Mouse (Mus musculus): ENCODE measurements around the gene Atad3a. TPM values are rescaled to one million over a fixed set of nuclear protein-coding genes. Genes with fewer than 3 reads are reported as not detected.

The Atad3a gene
- polyA plus RNA-seq, 1 experiment from 2014 or later, result 39.6 TPM

DNA sequence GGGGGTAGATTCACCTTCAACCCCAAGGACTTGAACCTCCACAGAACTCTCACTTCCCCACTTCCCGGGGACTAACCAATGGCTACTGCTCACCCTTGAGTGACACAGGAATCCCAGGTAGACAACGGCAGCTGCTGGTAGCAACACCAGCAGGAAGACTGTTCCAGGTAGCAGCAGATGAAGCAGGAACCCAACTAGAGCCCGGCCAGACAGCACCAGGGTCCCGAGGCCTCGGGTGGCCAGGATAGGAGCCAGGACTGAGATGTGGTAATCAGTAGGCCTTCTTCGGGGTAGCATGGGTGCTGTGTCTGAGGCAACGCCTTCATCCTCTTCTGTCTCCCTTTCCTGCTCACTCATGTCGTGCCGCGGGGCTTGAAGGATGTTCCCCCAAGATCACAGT, 24.4 kb upstream of the Atad3a start:
- Histone ChIP-seq H3K4me2 (replicated peaks; ENCODE audit: low read depth) (no peak overlapping the region), H3K27ac (ENCODE audit: low read depth, low read length) (no peak overlapping the region), H3K4me1 (replicated peaks; ENCODE audit: control insufficient read depth, insufficient read depth, low read length) (peaks cover 6% of the 10 kb centered on the region), H3K36me3 (ENCODE audit: control insufficient read depth, insufficient read depth) (no peaks in the 10 kb centered on the region), H3K4me3 (ENCODE audit: low read depth, low read length) (no peak overlapping the region), H3K9ac (ENCODE audit: low read depth, low read length) (no peak overlapping the region), H3K9me3 (ENCODE audit: control insufficient read depth) (no peaks in the 10 kb centered on the region), H3K27me3 (replicated peaks; ENCODE audit: control insufficient read depth, insufficient read depth, low read length) (no peaks in the 10 kb centered on the region)
- 80% methylated on average over 10 of the region's 10 CpGs for WGBS
- no peak for ATAC-seq
- TF ChIP-seq CTCF (IDR thresholded peaks at IDR 0.05; ENCODE audit: low read depth), result no peak

DNA sequence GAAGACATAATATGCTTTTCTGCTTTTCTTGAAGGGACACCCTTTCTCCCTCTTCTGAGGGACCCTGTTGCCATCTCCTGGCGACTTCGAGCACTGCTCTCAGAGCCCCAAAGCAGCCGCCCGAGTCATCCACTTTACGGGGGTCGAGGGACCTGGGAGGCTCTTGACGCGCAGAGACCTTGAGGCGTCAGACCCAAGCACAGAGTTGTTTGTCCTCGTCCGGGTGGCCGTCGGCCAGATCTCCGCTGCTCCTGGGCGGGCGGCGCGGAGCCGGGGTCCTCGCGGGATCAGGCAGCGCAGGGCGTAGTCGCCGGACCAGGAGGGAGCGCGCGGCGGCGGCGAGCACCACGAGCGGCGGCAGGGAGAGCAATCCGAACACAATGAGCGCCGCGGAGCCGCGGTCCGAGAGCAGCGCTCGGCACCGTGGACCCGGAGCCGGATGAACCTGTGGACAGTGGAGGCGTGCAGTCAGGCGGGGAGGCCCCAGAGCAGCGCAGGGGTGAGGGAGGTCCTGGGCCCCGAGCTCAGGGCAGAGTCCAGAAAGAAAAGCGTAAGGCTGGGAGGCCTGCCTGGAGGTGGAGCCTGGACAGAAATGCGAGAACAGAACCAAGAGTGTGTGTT, 23.3 kb upstream of the Atad3a start:
- ATAC-seq, result peak; percentile 93
- under 1% methylated on average over 52 of the region's 52 CpGs for WGBS
- peaks cover 6% of the 10 kb centered on the region for H3K4me1 ChIP-seq (replicated peaks; ENCODE audit: control insufficient read depth, insufficient read depth, low read length)
- peak overlapping the region; percentile 98 for H3K27ac ChIP-seq (ENCODE audit: low read depth, low read length)
- H3K36me3 ChIP-seq (ENCODE audit: control insufficient read depth, insufficient read depth), result no peaks in the 10 kb centered on the region
- peak overlapping the region; percentile 90 for H3K4me2 ChIP-seq (replicated peaks; ENCODE audit: low read depth)
- peak overlapping the region; percentile 74 for H3K9ac ChIP-seq (ENCODE audit: low read depth, low read length)
- no peaks in the 10 kb centered on the region for H3K9me3 ChIP-seq (ENCODE audit: control insufficient read depth)
- peak overlapping the region; percentile 70 for H3K4me3 ChIP-seq (ENCODE audit: low read depth, low read length)
- TF ChIP-seq CTCF (IDR thresholded peaks at IDR 0.05; ENCODE audit: low read depth), result peak; percentile 86
- H3K27me3 ChIP-seq (replicated peaks; ENCODE audit: control insufficient read depth, insufficient read depth, low read length), result no peaks in the 10 kb centered on the region

DNA sequence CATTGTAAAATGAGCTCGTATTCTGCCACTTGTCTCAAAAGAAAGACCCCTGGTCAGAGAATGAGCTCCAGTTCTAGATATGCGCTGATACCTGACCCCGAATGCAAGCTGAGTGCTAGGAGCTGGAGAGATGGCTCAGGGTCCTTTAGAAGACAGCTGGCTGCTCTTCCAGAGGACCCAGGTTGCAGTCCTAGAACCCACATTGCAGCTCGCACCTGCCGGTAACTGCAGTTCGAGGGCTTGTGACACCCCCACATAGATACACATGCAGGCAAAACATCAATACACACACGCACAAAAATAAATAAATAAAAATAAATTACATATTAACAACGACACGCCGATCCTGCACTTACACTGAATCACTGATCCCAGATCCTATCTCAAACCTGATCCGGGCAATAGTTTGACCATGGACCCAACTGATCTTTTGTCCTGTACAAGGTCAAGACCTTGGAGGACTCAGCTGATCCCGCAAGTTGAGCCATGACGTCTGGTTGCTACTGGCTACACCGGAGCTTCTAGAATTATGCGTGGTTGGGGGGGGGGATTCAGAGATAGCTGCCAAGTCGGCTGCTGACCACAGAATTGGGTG, 22.7 kb upstream of the Atad3a start:
- no peak for TF ChIP-seq CTCF (IDR thresholded peaks at IDR 0.05; ENCODE audit: low read depth)
- peak overlapping the region; percentile 70 for H3K4me3 ChIP-seq (ENCODE audit: low read depth, low read length)
- ATAC-seq, result peak; percentile 15; the same call in 1 of the 2 replicates
- H3K4me2 ChIP-seq (replicated peaks; ENCODE audit: low read depth), result peak overlapping the region; percentile 90
- H3K9ac ChIP-seq (ENCODE audit: low read depth, low read length), result peak overlapping the region; percentile 74
- no peaks in the 10 kb centered on the region for H3K9me3 ChIP-seq (ENCODE audit: control insufficient read depth)
- no peaks in the 10 kb centered on the region for H3K27me3 ChIP-seq (replicated peaks; ENCODE audit: control insufficient read depth, insufficient read depth, low read length)
- peaks cover 6% of the 10 kb centered on the region for H3K4me1 ChIP-seq (replicated peaks; ENCODE audit: control insufficient read depth, insufficient read depth, low read length)
- WGBS, result 22% methylated on average over 16 of the region's 16 CpGs
- peak overlapping the region; percentile 98 for H3K27ac ChIP-seq (ENCODE audit: low read depth, low read length)
- no peaks in the 10 kb centered on the region for H3K36me3 ChIP-seq (ENCODE audit: control insufficient read depth, insufficient read depth)

DNA sequence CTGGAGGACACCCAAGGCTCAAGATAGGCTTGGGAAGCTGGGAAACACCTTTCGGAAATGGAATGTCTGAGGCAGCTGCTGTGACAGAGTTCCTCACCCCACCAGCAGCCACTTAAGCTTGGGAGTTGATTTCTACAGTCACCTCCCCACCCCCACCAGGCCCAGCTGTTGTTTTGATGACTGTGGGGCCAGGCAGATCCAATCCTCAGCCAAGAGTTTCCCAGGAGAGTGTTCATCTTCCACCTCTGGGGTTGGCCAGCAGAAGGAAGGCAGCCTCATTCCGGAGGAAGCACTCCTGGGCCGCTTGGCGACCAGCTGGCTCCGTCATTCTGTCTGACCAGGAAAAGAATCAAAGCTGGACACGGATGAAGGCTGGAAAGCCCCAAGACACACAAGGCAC, 20.0 kb upstream of the Atad3a start:
- H3K27me3 ChIP-seq (replicated peaks; ENCODE audit: control insufficient read depth, insufficient read depth, low read length), result no peaks in the 10 kb centered on the region
- TF ChIP-seq CTCF (IDR thresholded peaks at IDR 0.05; ENCODE audit: low read depth), result no peak
- no peaks in the 10 kb centered on the region for H3K36me3 ChIP-seq (ENCODE audit: control insufficient read depth, insufficient read depth)
- 48% methylated on average over 6 of the region's 6 CpGs for WGBS
- H3K4me1 ChIP-seq (replicated peaks; ENCODE audit: control insufficient read depth, insufficient read depth, low read length), result peaks cover 14% of the 10 kb centered on the region
- H3K4me2 ChIP-seq (replicated peaks; ENCODE audit: low read depth), result no peak overlapping the region
- no peak overlapping the region for H3K4me3 ChIP-seq (ENCODE audit: low read depth, low read length)
- ATAC-seq, result no peak
- H3K9me3 ChIP-seq (ENCODE audit: control insufficient read depth), result no peaks in the 10 kb centered on the region
- no peak overlapping the region for H3K9ac ChIP-seq (ENCODE audit: low read depth, low read length)
- H3K27ac ChIP-seq (ENCODE audit: low read depth, low read length), result no peak overlapping the region; the same call in 1 of the 2 replicates

DNA sequence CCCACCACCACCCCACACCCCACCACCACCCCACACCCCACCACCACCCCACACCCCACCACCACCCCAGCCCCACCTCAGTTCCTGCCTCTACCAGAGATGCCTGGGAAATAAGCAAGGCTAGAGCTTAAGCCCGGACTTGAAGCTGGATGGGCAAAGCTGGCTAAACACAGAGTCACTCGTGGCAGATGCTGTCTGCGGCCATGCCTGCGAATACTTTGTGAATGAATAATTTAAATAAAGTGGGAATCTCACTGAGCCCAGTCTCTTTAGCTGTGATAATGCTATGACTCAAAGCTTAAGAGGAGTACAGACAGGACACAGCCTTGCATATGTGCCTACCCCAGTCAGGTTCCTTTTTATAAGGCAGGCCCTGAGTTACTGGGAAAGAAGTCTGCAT, 18.6 kb upstream of the Atad3a start:
- ATAC-seq, result no peak
- no peak overlapping the region for H3K9ac ChIP-seq (ENCODE audit: low read depth, low read length)
- H3K27ac ChIP-seq (ENCODE audit: low read depth, low read length), result no peak overlapping the region
- H3K4me2 ChIP-seq (replicated peaks; ENCODE audit: low read depth), result no peak overlapping the region
- no peaks in the 10 kb centered on the region for H3K27me3 ChIP-seq (replicated peaks; ENCODE audit: control insufficient read depth, insufficient read depth, low read length)
- H3K4me3 ChIP-seq (ENCODE audit: low read depth, low read length), result no peak overlapping the region
- no peak for TF ChIP-seq CTCF (IDR thresholded peaks at IDR 0.05; ENCODE audit: low read depth)
- H3K9me3 ChIP-seq (ENCODE audit: control insufficient read depth), result no peaks in the 10 kb centered on the region
- H3K4me1 ChIP-seq (replicated peaks; ENCODE audit: control insufficient read depth, insufficient read depth, low read length), result peaks cover 8% of the 10 kb centered on the region; the same call in 1 of the 2 replicates
- 79% methylated on average over 4 of the region's 4 CpGs for WGBS
- no peaks in the 10 kb centered on the region for H3K36me3 ChIP-seq (ENCODE audit: control insufficient read depth, insufficient read depth)

DNA sequence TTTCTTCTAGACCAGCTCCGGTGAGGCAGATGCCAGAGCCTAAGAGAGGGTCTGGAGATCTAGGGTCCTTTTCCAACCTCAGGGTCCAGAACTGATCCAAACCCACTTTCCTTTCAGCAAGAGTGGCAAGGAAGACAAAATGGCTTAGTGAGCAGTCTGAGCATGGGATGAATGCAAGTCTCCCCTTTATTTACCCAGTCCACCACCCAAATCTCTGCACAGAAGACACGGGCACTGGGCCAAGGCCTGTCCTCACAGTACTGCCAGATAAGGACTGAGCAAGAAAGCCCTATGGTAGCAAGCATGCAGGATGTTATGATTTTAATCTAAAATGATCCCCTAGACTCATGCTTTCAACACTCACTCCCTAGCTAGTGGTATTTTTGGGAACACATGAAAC, 16.9 kb upstream of the Atad3a start:
- ATAC-seq, result no peak
- no peak for TF ChIP-seq CTCF (IDR thresholded peaks at IDR 0.05; ENCODE audit: low read depth)
- 75% methylated on average over 2 of the region's 2 CpGs for WGBS
- Histone ChIP-seq H3K27me3 (replicated peaks; ENCODE audit: control insufficient read depth, insufficient read depth, low read length) (no peaks in the 10 kb centered on the region), H3K4me2 (replicated peaks; ENCODE audit: low read depth) (no peak overlapping the region), H3K4me1 (replicated peaks; ENCODE audit: control insufficient read depth, insufficient read depth, low read length) (peaks cover 8% of the 10 kb centered on the region; the same call in 1 of the 2 replicates), H3K9ac (ENCODE audit: low read depth, low read length) (no peak overlapping the region), H3K36me3 (ENCODE audit: control insufficient read depth, insufficient read depth) (no peaks in the 10 kb centered on the region), H3K9me3 (ENCODE audit: control insufficient read depth) (no peaks in the 10 kb centered on the region), H3K27ac (ENCODE audit: low read depth, low read length) (no peak overlapping the region), H3K4me3 (ENCODE audit: low read depth, low read length) (no peak overlapping the region)

All from intestine, postnatal 0 days (tissue).